Mouse (Mus musculus): Measurements from ENCODE around the gene Hdac11.

Hdac11 gene

GRCm38 (mm10) chr6:91171396-91171895 lies 15.0 kb downstream of the Hdac11 start:
- no peak for DNase-seq

GRCm38 (mm10) chr6:91172381-91172780 lies 15.9 kb downstream of the Hdac11 start:
- DNase-seq, result no peak

GRCm38 (mm10) chr6:91173221-91173880 lies 16.9 kb downstream of the Hdac11 start:
- DNase-seq, result peak; percentile 76

GRCm38 (mm10) chr6:91174211-91174610 lies 17.7 kb downstream of the Hdac11 start:
- no peak for DNase-seq

- peak; percentile 48 for DNase-seq
These were observed 24.3 kb downstream of the Hdac11 start for GRCm38 (mm10) chr6:91180767-91181171.

- DNase-seq, result peak; percentile 85
These were observed 24.9 kb downstream of the Hdac11 start for GRCm38 (mm10) chr6:91181320-91181719.

- DNase-seq, result no peak
These were observed 25.6 kb downstream of the Hdac11 start for GRCm38 (mm10) chr6:91182075-91182490.

- peak; percentile 30 for DNase-seq
These were observed 26.6 kb downstream of the Hdac11 start for GRCm38 (mm10) chr6:91183041-91183440.

- no peak for DNase-seq
These were observed 27.5 kb downstream of the Hdac11 start for GRCm38 (mm10) chr6:91183980-91184379.

- DNase-seq, result no peak
These were observed 28.3 kb downstream of the Hdac11 start for GRCm38 (mm10) chr6:91184776-91185175.

GRCm38 (mm10) chr6:91185502-91185901 lies 29.0 kb downstream of the Hdac11 start:
- DNase-seq, result no peak

- DNase-seq, result peak; percentile 42
These were observed 29.9 kb downstream of the Hdac11 start for GRCm38 (mm10) chr6:91186161-91186931.

- DNase-seq, result no peak
These were observed 30.5 kb downstream of the Hdac11 start for GRCm38 (mm10) chr6:91186934-91187333.

- DNase-seq, result no peak
These were observed 31.4 kb downstream of the Hdac11 start for GRCm38 (mm10) chr6:91187871-91188270.

- DNase-seq, result no peak
These were observed 33.5 kb downstream of the Hdac11 start for GRCm38 (mm10) chr6:91189971-91190370.

- no peak for DNase-seq
These were observed 35.0 kb downstream of the Hdac11 start for GRCm38 (mm10) chr6:91191465-91191864.

- DNase-seq, result no peak
These were observed 36.0 kb downstream of the Hdac11 start for GRCm38 (mm10) chr6:91192421-91192820.

- DNase-seq, result no peak
These were observed 36.5 kb downstream of the Hdac11 start for GRCm38 (mm10) chr6:91192851-91193545.

GRCm38 (mm10) chr6:91198456-91198855 lies 42.0 kb downstream of the Hdac11 start:
- DNase-seq, result no peak

- DNase-seq, result no peak
These were observed 44.1 kb downstream of the Hdac11 start for GRCm38 (mm10) chr6:91200429-91201188.

- peak; percentile 38 for DNase-seq
These were observed 45.4 kb downstream of the Hdac11 start for GRCm38 (mm10) chr6:91201881-91202341.

GRCm38 (mm10) chr6:91202571-91202970 lies 46.1 kb downstream of the Hdac11 start:
- DNase-seq, result no peak

GRCm38 (mm10) chr6:91205346-91205745 lies 48.9 kb downstream of the Hdac11 start:
- DNase-seq, result no peak
